Mouse (Mus musculus): ENCODE measurements around the gene Elavl2.

Elavl2 gene

DNA sequence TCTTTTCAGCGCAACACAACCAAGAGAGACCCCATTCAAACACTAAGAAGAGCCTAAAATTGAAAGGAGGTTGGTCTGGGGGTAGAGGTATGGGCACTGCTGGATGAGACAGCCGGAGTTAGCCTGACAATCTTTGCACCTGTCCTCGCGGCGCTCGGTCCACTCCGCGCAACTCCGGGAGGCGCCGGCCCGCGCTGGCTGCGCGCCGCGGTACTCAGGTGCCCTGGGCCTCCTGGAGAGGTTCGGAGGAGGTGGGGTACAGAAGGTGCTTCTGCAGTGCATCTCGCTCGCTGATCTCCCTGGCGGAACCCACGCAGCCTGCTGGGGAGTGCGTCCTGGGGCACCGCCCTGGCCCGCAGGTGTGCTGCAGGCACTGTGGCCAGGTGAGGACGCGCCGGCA lies at the start of gene Elavl2:
TSS of gene Elavl2 (minus strand) at position 363 of the 400 bp plus-strand sequence.
- DNase-seq, result no peak

DNA sequence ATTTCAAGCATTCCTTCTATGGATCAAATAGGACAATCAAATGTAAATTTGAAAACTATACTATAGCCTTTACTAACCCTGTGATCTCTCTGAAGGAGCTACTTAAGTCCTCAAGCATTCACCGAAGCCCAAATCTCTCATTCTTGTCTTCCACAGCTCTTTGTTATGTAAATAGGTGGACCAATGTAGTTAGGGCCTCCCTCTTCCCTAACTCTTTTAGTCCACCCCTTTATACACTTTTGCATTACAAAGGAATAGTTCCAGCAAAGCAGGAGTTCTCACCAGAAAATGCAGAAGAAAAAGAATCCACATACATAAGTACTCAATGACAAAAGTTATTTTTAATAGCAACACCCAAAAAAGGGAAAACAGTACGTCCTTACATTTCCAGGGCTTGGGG lies 47.3 kb upstream of the Elavl2 start:
- no peak for DNase-seq

DNA sequence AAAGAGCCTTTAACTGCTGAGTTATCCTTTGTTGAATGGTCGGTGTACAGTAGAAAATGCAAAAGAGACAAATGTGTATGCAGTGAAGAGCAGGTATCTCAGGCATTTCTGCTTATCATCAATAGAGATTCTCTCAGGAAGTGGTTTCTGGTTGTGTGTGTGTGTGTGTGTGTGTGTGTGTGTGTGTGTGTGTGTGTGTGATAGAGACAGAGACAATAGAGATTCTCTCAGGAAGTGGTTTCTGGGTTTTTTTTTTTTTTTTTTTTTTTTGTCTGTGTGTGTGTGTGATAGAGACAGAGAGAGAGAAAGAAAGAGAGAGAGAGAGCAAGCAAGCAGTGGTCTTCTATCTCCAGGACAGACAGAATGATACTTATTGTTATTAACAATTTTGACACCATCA lies 15.0 kb upstream of the Elavl2 start:
- DNase-seq, result no peak

DNA sequence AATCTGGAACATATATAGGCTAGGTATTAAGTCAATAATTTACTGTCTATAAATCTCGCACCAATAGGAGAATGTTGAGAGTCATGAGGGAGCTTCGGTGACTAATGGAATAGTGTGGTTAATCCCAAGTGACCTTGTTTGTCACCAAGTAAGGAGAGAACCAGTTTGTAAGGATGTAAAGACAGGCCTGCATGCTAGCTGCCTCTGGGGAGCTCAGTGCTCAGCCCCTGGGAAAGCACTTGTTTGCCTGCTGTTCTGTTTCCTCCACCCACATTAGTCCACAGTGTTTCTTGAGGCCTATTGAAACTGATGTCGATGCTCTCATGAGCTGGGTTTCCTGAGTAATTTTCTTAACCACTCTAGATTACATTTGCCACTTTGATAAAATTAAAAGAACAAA lies 4.5 kb upstream of the Elavl2 start:
- no peak for DNase-seq

DNA sequence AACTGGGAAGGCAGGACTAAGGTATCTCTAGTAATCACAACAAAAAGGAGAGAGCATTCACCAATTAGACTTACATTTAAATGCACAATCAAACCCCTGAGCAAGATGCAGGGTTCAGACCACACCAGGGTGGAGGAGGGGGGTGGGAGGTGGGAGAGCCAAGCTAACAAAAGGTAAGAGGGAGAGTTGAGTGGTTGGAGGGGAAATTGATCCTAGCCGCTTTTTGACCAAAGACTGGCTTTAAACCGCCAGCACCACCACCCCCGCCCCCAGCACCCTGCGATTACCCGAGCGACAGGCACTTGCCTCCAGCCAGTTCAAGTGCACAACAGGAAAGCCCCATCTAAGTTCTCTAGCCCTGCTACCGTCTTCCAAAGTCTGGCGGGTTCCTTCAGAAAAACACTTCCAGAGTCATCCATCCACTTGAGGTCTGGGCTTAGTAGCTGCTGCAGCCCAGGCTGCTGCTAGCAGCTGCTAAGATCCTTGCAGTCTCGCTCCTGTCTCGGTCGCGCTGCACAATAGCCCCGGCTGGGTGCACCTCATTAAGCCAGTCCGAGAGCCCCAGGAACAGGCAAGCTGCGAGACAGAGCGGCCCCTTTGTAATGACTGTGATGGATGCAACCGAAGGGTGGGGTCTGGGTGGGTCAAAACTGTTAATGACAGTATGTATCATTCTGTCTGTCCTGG lies 932 bp downstream of the Elavl2 start:
- DNase-seq, result no peak

DNA sequence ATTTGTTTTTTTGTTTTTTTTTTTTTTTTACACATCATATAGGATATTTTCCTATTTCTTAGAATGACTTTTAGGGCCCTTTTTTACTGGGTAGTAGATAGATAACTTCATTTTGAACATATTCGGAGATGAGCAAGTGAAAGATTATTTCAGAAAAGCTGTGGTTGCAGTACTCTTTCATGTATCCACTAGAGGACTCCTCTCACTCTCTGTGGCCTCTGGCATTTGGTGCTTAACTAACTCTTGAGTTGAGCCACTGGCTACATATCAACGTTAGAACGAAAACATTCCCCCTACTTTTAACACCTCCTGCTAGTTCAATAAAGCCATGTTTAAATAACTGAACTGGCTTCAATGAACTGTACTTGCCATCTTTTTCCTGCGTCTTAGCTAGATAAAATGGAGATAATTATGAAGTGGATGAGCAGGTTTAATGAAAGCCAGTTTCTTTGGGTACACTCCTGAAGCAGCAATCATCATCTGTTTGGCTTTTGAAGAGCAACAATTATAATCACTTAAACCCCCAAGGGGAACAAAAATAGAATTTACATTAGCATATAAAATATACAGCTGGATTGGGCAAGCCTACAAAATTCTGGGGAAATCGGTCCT lies 8.5 kb downstream of the Elavl2 start:
- no peak for DNase-seq

DNA sequence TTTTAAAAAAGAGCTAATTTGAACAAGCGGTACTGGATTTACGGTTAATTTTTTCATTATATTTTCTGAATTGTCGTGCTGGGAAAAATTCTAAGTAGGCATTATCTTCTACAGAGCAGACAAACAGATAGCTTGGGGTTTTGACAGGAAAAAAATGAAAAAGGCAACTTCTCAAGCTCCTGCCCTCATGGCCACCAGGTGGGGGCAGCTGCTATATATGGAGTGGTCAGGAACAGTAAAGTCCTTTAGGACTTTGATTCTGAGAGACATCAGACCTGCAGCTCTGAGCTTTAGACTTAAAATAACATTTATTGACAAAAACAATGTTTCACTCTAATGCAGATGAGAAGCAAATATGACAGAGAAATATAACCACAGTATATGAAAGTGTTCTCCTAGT lies 12.9 kb downstream of the Elavl2 start:
- DNase-seq, result no peak

DNA sequence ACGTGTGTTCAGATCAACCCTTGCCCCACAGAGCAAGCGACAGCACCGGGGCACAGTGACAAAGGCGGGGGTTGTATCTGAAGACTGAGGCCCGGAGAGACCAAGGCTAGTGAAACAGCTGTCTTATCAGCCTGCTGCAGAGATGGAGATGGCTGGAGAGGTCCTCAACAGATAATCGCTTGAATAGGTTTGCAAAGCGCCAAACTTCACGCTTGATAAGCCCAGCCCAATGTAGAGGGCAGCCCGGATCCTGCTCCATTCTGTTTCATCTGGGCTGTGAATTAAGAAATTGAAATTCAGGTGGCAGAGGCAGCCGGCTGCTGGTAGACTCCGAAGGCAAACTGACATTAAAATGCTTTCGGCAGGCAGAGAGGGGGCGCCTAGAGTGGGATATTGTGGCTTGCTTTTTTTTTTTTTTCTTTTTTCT lies 19.4 kb downstream of the Elavl2 start:
- no peak for DNase-seq

DNA sequence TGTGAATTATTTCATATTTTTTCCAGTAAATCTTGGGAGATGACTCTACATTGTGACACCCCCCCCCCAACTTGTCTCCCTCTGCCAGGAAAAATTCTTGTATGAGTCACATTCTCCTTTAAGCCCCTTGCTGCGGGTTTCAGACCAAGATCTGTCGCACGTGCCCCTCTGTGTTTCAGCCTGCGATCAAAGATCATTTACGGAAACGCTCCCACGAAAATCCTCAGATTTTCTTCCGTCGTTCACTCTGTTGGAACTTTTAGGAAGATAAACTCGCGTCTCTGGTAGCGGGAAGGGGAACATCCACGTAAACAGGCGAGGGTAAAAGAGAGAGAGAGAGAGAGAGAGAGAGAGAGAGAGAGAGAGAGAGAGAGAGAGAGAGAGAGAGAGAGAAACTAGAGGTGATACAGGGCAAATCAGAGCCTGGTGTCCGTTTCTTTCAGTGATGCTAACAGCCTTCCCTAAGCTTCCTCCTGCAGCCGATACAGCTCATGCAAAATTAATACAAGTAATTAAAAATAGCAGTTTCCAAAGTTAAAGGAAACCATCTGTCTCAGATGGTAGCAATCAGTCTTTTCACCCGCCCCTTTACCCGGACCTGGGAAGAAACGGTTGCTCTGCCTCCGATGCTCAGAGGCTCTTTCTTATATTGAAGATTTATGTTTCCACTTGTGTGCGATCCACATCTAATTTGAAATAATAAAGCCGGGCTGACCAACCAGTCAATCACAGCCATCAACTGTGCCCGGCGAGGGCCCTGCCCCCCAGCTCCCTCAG lies 20.1 kb downstream of the Elavl2 start:
- DNase-seq, result no peak

DNA sequence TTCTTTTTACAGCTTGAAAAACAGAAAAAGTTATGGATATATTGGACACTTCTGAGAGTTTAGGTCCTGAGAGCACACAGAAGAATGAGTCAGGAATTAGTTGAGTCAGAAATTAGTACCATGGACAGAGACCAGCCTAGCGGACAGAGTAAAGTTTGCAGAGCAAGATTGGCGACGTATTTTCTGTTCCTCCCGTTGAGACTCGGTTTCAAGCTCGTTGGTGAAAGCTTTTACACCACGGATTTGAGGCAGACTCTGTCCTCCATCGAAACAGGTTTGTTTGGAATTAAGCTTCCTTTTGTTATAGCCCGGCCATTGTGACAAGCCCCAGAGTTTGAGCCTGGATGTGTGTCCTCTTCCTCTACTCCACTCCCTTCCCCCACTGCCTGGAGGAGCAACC lies 21.0 kb downstream of the Elavl2 start:
- no peak for DNase-seq

DNA sequence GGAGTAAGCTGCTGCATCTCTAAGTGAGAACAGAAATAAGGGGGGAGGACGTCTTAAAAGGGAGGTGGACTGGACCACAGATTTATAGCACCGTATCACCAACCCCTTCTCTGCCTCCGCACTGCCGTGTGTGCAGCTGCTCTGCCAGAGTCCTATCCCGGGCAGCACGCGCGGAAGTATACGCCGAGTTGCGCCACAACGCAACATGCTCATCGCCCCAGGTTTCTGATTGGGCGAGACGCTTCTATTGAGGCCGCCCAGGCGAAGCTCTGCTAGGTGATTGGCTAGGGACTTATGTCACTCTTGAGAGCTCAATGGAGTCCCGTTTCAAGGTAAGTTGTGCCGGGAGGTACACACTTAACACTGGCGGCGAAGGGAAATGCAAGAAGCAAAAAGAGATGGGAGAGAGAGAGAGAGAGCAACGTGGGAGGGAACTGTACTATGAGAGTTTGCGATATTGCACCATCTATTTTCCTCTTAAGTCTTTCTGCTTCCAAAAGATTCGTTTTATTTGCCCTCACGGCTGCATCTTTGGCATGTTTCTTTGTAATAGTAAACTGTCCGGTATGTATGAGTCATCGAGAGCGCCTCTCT lies 24.2 kb downstream of the Elavl2 start:
- DNase-seq, result peak; percentile 97

DNA sequence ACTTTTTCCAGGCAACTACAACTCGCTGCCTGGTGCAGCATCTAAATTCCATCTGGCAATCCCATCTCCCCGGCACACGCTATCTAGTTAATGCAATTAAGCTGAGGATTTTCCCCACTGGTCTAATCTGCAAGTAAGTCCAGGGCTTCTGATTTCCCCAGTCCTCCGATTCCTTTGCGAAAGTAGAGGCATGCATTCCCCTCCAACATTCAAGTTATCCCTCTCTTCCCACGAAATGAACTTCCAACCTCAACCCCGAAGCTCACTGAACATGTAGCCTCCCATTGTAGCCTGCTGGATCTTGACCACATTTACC lies 25.3 kb downstream of the Elavl2 start:
- DNase-seq, result peak; percentile 18

DNA sequence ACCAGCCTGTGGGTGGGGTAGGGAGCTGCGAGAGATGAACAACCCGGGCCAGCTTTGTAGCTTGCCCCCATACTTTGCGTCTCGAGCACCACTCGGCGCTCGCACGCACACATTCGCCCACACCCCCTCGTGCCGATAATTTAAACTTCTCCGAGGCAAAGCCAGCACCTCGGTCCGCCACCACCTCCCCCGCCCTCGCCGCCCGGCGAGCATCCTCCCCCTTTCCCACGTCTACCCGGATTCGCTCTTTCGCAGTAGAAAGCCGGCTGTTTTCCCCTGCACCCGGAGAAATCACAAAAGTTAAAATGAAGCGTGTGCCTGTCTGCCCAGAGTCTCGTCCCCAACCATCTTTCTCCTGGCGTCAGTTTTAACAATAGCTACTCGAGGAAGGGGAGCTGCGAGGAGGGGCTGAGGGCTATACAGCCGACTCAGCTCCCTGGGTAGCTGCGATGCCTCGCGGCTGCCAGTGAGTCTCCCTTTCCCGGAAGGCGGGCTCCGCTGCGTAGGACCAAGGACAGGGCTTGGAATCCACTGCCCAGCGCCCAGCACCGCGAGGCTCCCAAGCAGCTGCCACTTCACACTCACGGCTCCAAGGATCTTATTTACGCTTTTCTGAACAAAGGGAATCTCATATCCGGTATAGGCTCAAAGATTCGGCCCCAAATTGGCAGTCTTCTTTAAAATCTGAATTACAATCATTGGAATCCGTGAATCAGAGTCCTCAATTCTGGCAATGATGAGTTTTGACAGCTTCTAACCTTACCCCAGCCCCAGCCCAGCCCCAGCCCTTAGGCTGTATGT lies 25.8 kb downstream of the Elavl2 start:
- peak; percentile 24 for DNase-seq

DNA sequence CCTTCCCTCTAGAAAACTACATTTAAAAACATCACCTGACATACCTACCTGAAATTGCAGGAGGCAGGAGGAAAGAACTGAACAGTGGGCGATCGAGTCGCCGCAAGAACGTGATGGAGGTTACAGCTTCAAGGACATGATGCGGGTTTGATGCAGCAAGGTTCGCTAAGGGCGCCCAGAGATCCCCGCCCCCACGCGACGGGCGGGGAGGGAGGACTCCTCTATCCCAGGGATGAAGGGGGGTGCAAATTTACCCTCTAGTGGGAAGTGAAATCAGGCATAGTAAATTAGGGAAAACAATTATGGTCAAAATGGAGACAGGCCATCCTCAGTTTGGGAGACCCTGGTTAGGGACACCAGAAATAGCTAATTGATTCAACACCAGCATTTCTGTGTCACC lies 27.7 kb downstream of the Elavl2 start:
- DNase-seq, result no peak

DNA sequence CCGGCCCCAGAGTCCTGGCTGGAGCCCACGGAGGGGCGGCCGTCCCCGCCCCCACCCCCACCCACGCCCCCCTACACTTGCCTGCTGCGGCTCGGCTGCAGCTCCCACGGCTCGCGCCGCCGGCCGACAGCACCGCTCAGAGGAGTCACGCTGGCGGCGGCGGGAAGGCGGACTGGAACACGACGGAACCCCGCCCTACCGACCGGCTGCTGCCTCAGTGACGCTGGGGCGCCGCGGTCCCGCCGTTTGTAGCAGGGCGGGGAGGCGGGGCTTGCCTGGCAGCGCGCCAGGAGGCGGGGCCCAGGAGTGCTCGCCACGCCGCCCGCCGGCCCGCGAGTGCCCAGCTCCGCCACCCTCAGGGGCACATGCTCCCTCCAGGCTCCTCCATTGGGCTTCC lies 28.8 kb downstream of the Elavl2 start:
- DNase-seq, result peak; percentile 73

DNA sequence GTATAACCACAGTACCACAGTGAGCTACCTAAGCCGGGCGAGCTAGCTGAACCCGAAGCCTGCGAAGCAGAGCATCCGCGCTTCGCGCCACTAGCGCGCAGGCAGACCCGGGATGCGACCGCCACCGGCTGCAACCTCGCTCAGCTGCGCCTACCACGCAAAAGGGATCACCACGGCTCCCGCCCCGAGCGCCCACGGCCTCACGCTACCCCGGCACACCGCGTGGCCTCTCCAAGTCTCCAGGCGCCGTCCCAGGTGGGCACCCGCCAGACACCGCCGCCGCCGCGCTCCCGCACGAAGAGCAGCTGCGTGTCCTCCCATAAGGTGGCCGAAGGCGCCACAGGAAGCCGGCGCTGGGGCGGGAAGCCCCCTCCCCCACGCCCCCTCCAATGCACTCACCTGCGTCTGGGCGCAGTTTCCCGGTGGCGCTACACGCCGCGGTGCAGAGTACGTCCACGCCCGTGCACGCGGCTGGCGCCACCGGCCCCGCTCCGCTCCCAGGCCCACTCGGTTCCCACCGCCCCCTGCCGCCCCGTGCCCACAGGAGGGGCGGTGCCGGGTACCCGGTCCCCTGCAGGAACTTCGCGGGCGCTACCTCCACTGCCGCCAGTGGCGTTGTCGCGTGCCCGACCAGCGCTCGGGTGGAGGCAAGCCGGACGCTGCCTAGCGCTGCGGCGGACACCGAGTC lies 29.3 kb downstream of the Elavl2 start:
- peak; percentile 45 for DNase-seq

DNA sequence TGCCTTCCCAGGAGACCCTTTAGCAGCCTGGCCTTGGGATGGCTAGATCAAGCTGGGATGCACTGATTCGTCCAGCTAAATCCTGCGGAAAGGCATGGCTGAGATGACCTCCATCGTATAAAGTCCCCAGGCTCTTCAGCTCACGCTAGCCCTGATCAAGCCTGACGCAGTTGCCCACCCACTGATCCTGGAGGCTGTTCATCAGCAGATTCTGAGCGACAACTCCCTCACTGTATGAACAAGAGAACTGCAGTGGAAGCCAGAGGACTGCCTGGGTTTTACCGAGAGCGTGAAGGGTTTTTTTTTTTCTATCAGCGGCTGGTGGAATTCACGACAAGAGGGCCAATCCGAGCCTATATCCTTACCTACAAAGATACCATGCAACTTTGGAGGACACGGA lies 35.3 kb downstream of the Elavl2 start:
- no peak for DNase-seq

DNA sequence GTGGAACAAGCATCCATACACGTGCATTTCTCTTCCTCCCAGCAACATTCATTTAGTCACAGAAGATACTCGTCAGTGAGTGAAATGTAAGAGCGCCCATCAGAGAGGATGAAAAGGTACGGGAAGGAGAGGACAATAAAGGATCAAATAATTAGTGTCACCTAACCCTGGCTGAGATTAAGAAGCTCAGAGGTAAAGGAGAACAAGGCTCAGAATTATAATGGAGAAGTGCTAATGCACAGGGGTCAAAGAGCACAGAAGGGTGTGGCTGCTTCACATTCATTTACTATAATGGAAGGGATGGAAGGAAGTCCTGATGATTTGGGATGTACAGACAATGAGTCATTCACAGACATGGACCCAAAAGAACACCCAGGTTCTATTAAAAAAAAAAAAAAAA lies 36.6 kb downstream of the Elavl2 start:
- no peak for DNase-seq

DNA sequence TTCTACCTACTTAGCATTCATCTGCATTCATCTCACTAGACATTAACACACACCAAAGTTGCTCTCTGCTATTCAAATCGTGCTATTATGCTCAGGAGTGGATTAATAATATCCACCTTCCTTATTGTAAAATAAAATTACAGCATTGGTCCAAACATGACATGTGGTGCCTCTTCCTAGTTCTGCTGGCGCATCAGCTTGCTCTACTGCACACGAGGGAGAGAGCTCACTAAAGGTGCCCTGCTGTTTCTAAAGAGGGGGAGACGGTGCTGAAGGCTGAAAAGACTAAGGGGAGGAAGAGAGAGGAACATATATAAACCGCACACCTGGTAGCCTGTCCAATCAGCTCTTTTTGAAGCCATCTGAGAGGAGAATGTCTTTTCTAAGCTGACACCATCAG lies 38.1 kb downstream of the Elavl2 start:
- DNase-seq, result no peak

DNA sequence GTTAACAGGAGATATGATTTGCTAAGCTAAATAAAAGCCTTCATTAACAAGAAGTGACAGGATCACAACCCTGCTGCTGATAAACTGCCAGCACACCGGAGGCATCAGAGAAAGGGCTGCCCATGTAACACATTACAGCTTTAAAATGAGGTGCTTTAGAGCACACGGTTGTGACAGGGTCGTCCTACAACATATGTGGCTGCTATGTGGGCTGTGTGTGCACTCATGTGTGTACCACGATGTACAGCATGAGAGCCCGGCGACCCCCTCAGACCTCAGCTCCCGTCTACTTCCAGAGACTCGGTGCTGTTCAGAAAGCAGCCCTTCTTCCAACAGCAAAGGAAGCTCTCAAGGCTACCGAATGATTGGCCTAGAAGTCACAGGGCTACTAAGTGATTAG lies 47.4 kb downstream of the Elavl2 start:
- DNase-seq, result no peak

DNA sequence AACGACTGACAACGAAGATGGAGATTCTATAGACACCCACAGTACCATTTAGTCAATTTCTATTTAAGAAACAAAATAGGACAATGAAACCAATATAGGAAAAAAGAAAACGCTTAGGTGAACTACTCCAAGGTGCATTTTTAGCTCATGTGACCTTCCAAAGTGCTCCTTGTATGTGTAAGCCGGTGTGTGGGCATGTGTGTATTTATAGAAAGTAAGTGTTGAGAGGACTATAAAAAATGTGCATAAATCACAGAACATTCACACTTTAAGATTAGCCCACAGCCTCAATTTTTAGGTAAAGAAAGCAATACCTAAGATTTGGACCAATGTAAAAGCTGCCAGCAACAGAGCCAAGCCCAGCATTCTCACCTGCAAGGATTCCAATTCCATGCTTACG lies 51.0 kb downstream of the Elavl2 start:
- DNase-seq, result no peak

DNA sequence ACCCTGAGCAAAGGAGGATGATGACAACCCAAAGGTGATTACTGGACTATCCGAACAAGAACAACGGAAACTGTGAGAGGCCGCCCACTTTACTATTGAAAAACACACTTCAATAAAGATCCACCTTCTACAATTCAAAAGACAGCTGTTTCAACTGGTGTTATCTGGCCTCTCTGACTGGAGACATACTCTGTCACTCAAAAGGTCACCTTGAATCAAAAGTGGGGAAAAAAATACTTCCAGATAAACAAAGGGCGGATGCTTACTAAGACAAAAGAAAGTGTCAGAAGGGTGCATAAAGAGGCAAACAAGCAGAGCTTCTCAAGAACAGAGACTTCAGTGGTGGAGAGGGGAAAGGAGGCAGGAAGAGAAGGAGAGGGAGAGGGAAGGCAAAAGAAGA lies 66.4 kb downstream of the Elavl2 start:
- DNase-seq, result no peak

DNA sequence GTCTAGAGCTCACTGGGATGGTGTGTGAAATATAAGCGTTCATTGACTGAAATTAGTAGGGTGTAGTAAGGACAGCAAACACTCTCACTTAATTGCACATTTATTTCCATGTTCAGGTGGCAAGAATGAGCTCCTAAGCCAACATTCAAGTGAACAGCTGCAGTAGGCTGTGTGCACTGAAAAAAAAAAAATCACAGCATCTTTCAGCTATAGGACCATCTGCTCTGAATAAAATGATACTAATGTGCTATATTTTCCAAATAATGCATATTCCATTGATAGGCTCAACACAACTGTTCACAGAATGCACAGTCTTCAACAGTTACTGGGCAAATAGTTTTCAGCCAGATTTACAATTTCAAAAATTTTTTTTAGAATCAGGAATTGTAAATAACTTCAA lies 89.8 kb downstream of the Elavl2 start:
- DNase-seq, result no peak
